Mouse (Mus musculus) midbrain, embryonic 12.5 days (tissue): ENCODE data around the gene Ghrhr. TPM values are rescaled to one million over a fixed set of nuclear protein-coding genes. Genes with fewer than 3 reads are reported as not detected.

Experiments used
- ATAC-seq: fragments of 200-750 bp; cut with Nextera tagmentation; 2 replicates; pipeline ENCODE4 v1.8.0; 2017; ENCODE audit warnings: low read depth, moderate TSS enrichment, moderate library complexity; ENCODE audit not compliant: low FRiP score
- H3K27ac ChIP-seq: fragments of 300-500 bp; sonication (generic); replicated peaks from 2 replicates; pipeline ENCODE4 v1.5.1; 2016; ENCODE audit warnings: mild to moderate bottlenecking
- H3K27me3 ChIP-seq: fragments of 300-500 bp; sonication (generic); 2 replicates; pipeline ENCODE4 v1.6.1; 2016; ENCODE audit warnings: mild to moderate bottlenecking
- H3K36me3 ChIP-seq: fragments of 300-500 bp; sonication (generic); 2 replicates; pipeline ENCODE4 v1.6.1; 2016
- H3K4me1 ChIP-seq: fragments of 300-500 bp; sonication (generic); 2 replicates; pipeline ENCODE4 v1.6.1; 2016
- H3K4me2 ChIP-seq: fragments of 300-500 bp; sonication (generic); replicated peaks from 2 replicates; pipeline ENCODE4 v1.6.1; 2016; ENCODE audit warnings: mild to moderate bottlenecking, moderate library complexity
- H3K4me3 ChIP-seq: fragments of 300-500 bp; sonication (generic); 2 replicates; pipeline ENCODE4 v1.5.1; 2016; ENCODE audit warnings: mild to moderate bottlenecking
- H3K9ac ChIP-seq: fragments of 300-500 bp; sonication (generic); replicated peaks from 2 replicates; pipeline ENCODE4 v1.6.1; 2016; ENCODE audit warnings: mild to moderate bottlenecking, moderate library complexity
- H3K9me3 ChIP-seq: fragments of 300-500 bp; sonication (generic); 2 replicates; pipeline ENCODE4 v1.6.1; 2016; ENCODE audit warnings: mild to moderate bottlenecking
- WGBS: fragments of 180-500 bp; shearing (Covaris S2); methylation state at CpG from one replicate; pipeline ENCODE4 v1.1.7; 2016; 5-methylcytosine and 5-hydroxymethylcytosine counted together
- polyA plus RNA-seq: library from polyadenylated mRNA; unstranded; fragments of >200 nt; fragmentation: Nextera tagmentation; extraction: Ambion mirVana; gene quantifications from 2 replicates; pipeline ENCODE4 v1.2.1, GENCODE M21; 2016

Ghrhr gene
- polyA plus RNA-seq, 1 experiment from 2014 or later = not detected

DNA sequence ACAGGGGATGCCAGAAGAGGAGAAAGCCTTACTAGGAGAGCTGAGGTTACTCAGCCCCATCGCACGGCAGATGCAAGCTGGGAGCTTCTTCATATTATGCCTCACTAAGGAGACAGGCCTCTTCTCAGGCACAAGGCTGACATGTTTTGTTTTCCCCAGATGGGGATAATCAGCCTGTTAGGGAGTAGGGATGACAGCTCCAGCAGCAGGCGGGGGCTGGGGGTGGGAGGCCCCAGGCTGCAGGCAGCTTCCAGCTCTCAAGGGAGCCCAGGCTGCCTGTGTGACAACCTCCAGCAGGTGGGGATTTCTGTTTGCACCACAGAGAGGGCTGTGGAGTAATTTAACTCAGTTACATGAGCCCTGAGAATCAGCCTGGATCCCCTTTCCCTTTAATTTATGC is 58.3 kb downstream of the Ghrhr start:
- Histone ChIP-seq H3K9me3 (no peaks in the 10 kb centered on the region), H3K36me3 (no peaks in the 10 kb centered on the region), H3K27me3 (no peaks in the 10 kb centered on the region), H3K4me3 (no peak overlapping the region), H3K4me2 (no peak overlapping the region), H3K4me1 (peaks cover 27% of the 10 kb centered on the region), H3K9ac (no peak overlapping the region), H3K27ac (peak overlapping the region; percentile 55)
- 6% methylated on average over 3 of the region's 3 CpGs for WGBS
- ATAC-seq = peak; percentile 81

- H3K4me2 ChIP-seq = no peak overlapping the region
- ATAC-seq = peak; percentile 72
- H3K9me3 ChIP-seq = no peaks in the 10 kb centered on the region
- no peak overlapping the region for H3K9ac ChIP-seq
- no peak overlapping the region for H3K4me3 ChIP-seq
- WGBS = 42% methylated on average over 8 of the region's 8 CpGs
- no peaks in the 10 kb centered on the region for H3K36me3 ChIP-seq
- no peaks in the 10 kb centered on the region for H3K27me3 ChIP-seq
- H3K27ac ChIP-seq = peak overlapping the region; percentile 56
- H3K4me1 ChIP-seq = peaks cover 27% of the 10 kb centered on the region
Measured at GRCm38 (mm10) chr6:55435266-55436159, 59.4 kb downstream of the Ghrhr start.

GRCm38 (mm10) chr6:55437919-55438318 is 61.8 kb downstream of the Ghrhr start:
- no peak overlapping the region for H3K27ac ChIP-seq
- no peak overlapping the region for H3K4me2 ChIP-seq
- 62% methylated on average over 3 of the region's 3 CpGs for WGBS
- H3K9me3 ChIP-seq = no peaks in the 10 kb centered on the region
- no peaks in the 10 kb centered on the region for H3K27me3 ChIP-seq
- H3K9ac ChIP-seq = no peak overlapping the region
- no peak for ATAC-seq
- H3K4me3 ChIP-seq = no peak overlapping the region
- peaks cover 27% of the 10 kb centered on the region for H3K4me1 ChIP-seq
- H3K36me3 ChIP-seq = no peaks in the 10 kb centered on the region

Other genes with a start within 250 kb of the Ghrhr start
- 0.42 and 0.52 TPM in 2 replicates for gene Crhr2, start 243.3 kb upstream of the Ghrhr start, polyA plus RNA-seq
- gene Inmt, start 201.3 kb upstream of the Ghrhr start, polyA plus RNA-seq = not detected in 2 replicates
- 17.6 and 18.1 TPM in 2 replicates for gene Mindy4, start 172.9 kb upstream of the Ghrhr start, polyA plus RNA-seq
- 5.0 and 7.9 TPM in 2 replicates for gene Aqp1, start 39.9 kb upstream of the Ghrhr start, polyA plus RNA-seq
- gene Adcyap1r1, start 75.7 kb downstream of the Ghrhr start, polyA plus RNA-seq = 29.8 and 30.5 TPM in 2 replicates